Mouse (Mus musculus) kidney, adult 2 months (tissue): ENCODE results near the gene Fzd9. TPM values are rescaled to one million over a fixed set of nuclear protein-coding genes. Genes with fewer than 3 reads are reported as not detected.

Experiments
- DNase-seq: peaks from one replicate; pipeline ENCODE4 v3.0.0; 2021
- H3K27ac ChIP-seq: fragments of 200-500 bp; 2 replicates; pipeline ENCODE4 v1.5.1; 2012; ENCODE audit warnings: low read depth, low read length, control low read depth, inconsistent platforms; ENCODE audit not compliant: insufficient read depth
- H3K27me3 ChIP-seq: fragments of 200-500 bp; replicated peaks from 2 replicates; pipeline ENCODE4 v1.6.1; 2012; ENCODE audit warnings: mild to moderate bottlenecking, moderate library complexity, low read length, inconsistent platforms; ENCODE audit not compliant: control insufficient read depth, insufficient read depth
- H3K36me3 ChIP-seq: fragments of 200-500 bp; 2 replicates; pipeline ENCODE4 v1.6.1; 2012; ENCODE audit warnings: mild to moderate bottlenecking, moderate library complexity, low read length, inconsistent platforms; ENCODE audit not compliant: control insufficient read depth, insufficient read depth
- H3K4me1 ChIP-seq: fragments of 200-500 bp; 2 replicates; pipeline ENCODE4 v1.6.1; 2011; ENCODE audit warnings: low read length; ENCODE audit not compliant: control insufficient read depth, insufficient read depth
- H3K4me3 ChIP-seq: fragments of 200-500 bp; 2 replicates; pipeline ENCODE4 v1.5.1; 2011; ENCODE audit warnings: mild to moderate bottlenecking, low read depth, low read length, control low read depth; ENCODE audit not compliant: insufficient read depth
- CTCF ChIP-seq: fragments of 200-500 bp; conservative IDR thresholded peaks from 2 replicates; pipeline ENCODE4 v1.5.1; 2011; ENCODE audit warnings: low read depth, mild to moderate bottlenecking, control low read depth, low read length, moderate library complexity, mixed read lengths; ENCODE audit not compliant: insufficient read depth, insufficient read length
- POLR2A ChIP-seq: fragments of 200-500 bp; IDR thresholded peaks from one replicate; pipeline ENCODE4 v1.6.1; 2011; ENCODE audit warnings: low read depth, low read length, control low read depth
- WGBS: fragments of 180-500 bp; shearing (Covaris S2); methylation state at CpG from one replicate; pipeline ENCODE4 v1.1.7; 2018; 5-methylcytosine and 5-hydroxymethylcytosine counted together
- polyA plus RNA-seq: library from polyadenylated mRNA; depleted of rRNA; stranded (reverse); fragments of >200 nt; gene quantifications from 2 replicates; pipeline ENCODE4 v1.2.3, GENCODE M21; 2012

The Fzd9 gene
- polyA plus RNA-seq, 1 experiment = 0.83 TPM

DNA sequence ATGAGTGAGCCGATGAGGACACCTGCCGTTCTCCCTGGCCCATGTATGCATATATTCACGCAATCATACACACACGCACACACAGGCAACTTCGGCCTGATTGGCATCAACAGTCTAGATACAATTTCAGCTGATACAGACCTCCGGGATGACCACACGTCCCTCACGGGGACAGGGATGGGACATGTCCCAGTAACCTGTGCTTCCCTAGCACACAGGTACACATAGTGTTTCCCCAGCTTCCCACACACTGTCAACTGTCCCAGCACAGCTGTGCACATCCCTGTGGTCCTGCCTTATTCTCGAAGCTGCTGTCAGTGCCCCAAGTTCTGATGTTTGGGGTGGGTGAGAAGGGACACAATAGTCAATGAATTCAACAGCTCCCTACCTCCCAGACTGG lies 3.7 kb downstream of the Fzd9 start:
- 83% methylated on average over 9 of the region's 9 CpGs for WGBS
- H3K4me3 ChIP-seq = no peak overlapping the region
- H3K36me3 ChIP-seq = peaks cover 5% of the 10 kb centered on the region
- no peaks in the 10 kb centered on the region for H3K4me1 ChIP-seq
- TF ChIP-seq CTCF = no peak
- TF ChIP-seq POLR2A = no peak
- H3K27me3 ChIP-seq = no peaks in the 10 kb centered on the region
- H3K27ac ChIP-seq = no peak overlapping the region
- DNase-seq = no peak

DNA sequence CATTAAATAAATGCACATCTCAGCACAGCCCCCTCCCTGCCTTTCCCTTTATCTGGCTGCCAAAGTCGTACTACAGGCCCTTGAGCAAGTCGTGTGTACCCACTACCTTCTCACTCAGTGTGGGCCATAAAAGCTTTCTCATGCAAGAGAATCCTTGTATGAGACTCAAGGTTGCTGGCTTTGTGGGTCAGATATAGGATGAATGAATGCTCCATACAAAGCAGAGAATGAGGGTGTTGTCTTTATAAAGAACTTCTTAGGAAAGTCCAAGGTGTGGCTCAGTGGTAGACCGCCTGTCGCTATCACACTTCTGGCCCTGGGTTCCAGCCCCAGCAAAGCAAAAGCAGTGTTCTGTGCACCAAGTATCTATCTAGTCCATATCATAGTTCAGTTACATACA lies 4.5 kb downstream of the Fzd9 start:
- no peaks in the 10 kb centered on the region for H3K27me3 ChIP-seq
- H3K4me1 ChIP-seq = no peaks in the 10 kb centered on the region
- no peak overlapping the region for H3K4me3 ChIP-seq
- 76% methylated on average over 4 of the region's 4 CpGs for WGBS
- no peak overlapping the region for H3K27ac ChIP-seq
- H3K36me3 ChIP-seq = peaks cover 5% of the 10 kb centered on the region
- TF ChIP-seq CTCF (no peak), POLR2A (no peak)
- no peak for DNase-seq

DNA sequence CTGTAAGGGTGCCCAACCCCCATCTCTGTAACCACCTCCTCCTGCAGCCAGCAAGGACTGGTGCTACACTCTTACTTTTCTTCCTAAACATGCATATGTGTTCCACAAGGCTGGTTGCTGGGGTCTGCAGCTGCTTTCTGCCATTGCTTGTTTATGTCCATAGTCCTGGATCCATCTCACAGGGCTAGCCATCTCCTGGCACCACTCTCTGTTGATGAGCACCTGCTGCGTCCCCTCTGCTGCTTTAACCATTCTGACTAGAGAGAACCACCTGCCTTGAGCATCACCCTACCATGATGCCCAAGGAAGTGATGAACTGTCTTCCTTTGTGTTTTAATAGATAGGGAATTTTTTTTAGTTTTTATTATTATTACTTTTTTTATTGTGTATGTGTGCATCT lies 7.9 kb downstream of the Fzd9 start:
- H3K4me3 ChIP-seq = no peak overlapping the region
- H3K27ac ChIP-seq = no peak overlapping the region
- no peak for TF ChIP-seq POLR2A
- TF ChIP-seq CTCF = no peak
- no peaks in the 10 kb centered on the region for H3K4me1 ChIP-seq
- DNase-seq = no peak
- H3K27me3 ChIP-seq = no peaks in the 10 kb centered on the region
- H3K36me3 ChIP-seq = peaks cover 9% of the 10 kb centered on the region
- WGBS = 95% methylated on average over 1 of the region's 1 CpGs

DNA sequence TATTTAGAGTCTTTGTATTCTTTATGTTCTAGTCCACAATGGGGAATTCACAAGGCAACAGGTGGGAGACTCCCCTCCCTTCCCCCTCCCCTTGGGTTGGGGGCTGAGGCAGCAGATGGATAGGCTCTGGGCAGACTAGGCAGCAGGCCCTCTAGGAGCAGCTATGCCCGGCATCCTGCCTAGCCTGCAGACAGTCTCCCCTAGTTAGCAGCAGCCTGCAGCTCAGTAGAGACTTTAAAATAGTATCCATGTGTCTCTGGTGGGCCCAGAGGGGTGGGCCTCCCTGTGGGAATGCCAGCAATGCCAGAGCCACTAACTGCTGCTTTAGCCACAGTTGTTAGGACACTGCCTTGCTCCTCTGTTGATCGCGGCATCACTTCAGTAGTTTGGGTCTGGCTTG lies 8.4 kb downstream of the Fzd9 start:
- Histone ChIP-seq H3K36me3 (peaks cover 9% of the 10 kb centered on the region), H3K4me1 (no peaks in the 10 kb centered on the region), H3K4me3 (no peak overlapping the region), H3K27ac (no peak overlapping the region), H3K27me3 (no peaks in the 10 kb centered on the region)
- WGBS = 88% methylated on average over 3 of the region's 3 CpGs
- DNase-seq = no peak
- TF ChIP-seq POLR2A (no peak), CTCF (no peak)

DNA sequence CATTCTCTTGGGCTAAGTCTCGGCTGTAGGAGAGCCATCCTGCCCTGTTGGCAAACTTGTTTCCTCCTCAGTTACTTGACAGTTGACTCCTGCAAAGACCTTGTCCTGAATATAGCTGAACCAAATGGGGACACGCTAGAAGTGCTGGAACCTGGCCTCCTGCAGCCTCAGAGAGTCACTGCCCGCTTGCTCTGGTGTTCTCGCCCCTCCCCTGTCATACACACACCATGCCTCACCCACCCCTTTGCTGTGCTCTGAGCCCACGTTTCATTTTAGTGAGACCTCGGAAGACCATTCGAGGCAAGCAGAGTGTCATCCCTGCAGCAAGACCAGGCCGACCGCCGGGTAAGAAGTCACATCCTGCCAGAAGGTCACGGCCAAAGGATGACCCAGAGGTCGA lies 8.9 kb downstream of the Fzd9 start:
- 77% methylated on average over 12 of the region's 12 CpGs for WGBS
- Histone ChIP-seq H3K4me3 (no peak overlapping the region), H3K4me1 (no peaks in the 10 kb centered on the region), H3K27ac (no peak overlapping the region), H3K36me3 (peaks cover 9% of the 10 kb centered on the region), H3K27me3 (no peaks in the 10 kb centered on the region)
- TF ChIP-seq POLR2A = no peak
- no peak for TF ChIP-seq CTCF
- DNase-seq = no peak

DNA sequence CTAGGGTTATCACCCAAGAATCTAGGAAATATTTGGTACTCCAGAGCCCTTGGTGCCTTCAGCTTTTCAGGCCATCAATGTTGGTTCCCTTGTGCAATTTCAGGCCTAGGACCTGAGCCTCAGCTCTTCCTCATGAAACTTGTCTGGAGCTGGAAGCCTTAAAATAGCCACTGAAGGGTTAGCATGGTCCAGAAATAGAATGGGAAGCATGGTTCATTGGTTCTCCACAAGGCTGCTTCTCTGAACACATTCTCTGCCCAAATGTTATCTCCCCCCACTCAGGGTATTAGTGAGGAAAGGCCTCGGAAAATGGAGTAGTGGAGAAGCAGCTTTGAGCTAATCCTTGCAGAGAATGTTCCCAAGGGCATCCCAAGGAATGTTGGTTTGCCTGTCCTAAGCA lies 9.6 kb downstream of the Fzd9 start:
- H3K36me3 ChIP-seq = peaks cover 9% of the 10 kb centered on the region
- H3K27ac ChIP-seq = no peak overlapping the region
- H3K4me3 ChIP-seq = no peak overlapping the region
- no peak for DNase-seq
- WGBS = 67% methylated on average over 1 of the region's 1 CpGs
- no peaks in the 10 kb centered on the region for H3K27me3 ChIP-seq
- TF ChIP-seq POLR2A = no peak
- no peaks in the 10 kb centered on the region for H3K4me1 ChIP-seq

DNA sequence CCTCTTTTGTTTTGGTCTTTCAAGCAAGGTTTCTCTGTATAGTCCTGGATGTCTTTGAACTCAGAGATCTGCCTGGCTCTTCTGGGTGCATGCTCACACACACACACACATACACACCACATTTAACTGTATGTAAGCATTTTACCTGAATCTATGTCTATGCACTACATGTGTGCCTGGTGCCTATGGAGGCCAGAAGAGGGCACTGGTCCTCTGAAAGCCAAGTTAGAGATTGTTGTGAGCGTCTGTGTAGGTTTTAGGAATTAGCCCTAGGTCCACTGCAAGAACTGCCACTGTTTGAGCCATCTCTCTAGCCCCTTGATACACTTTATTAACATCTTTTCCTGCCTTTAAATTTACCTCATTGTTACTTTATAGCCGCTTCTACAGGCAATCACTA lies 12.2 kb downstream of the Fzd9 start:
- no peak for DNase-seq
- H3K4me1 ChIP-seq = no peaks in the 10 kb centered on the region
- no peak overlapping the region for H3K27ac ChIP-seq
- no peak overlapping the region for H3K4me3 ChIP-seq
- peaks cover 9% of the 10 kb centered on the region for H3K36me3 ChIP-seq
- H3K27me3 ChIP-seq = no peaks in the 10 kb centered on the region
- WGBS = 79% methylated on average over 2 of the region's 2 CpGs
- TF ChIP-seq CTCF (no peak), POLR2A (no peak)

DNA sequence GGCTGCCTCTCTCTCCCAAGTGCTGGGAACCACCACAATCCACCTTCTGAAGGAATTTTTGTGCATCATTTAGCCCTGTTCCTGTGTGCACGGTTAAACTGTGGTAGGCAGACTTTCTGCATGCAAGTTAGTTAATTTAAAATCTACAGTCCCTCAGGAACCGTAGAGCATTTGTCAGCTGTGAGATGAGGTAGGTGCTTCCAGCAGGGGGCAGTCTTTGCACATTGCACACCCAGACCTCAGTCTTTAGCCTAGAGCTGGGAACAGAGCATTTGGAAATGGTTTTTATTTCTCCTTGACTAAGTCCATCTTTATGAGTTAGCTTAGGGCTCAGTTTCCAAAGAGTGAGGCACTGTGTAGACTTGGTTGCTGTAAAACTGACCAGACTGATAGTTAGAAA lies 14.5 kb downstream of the Fzd9 start:
- Histone ChIP-seq H3K4me1 (no peaks in the 10 kb centered on the region), H3K4me3 (no peak overlapping the region), H3K27ac (no peak overlapping the region), H3K27me3 (no peaks in the 10 kb centered on the region), H3K36me3 (peaks cover 9% of the 10 kb centered on the region)
- WGBS = 6% methylated on average over 2 of the region's 2 CpGs
- TF ChIP-seq POLR2A (no peak), CTCF (peak; percentile 78)
- DNase-seq = peak; percentile 67
